Mouse (Mus musculus) left cerebral cortex, postnatal 25 days (tissue): ENCODE measurements around the gene Asb10. TPM values are rescaled to one million over a fixed set of nuclear protein-coding genes. Genes with fewer than 3 reads are reported as not detected.

Source experiments
- DNase-seq, 2 experiments: peaks; one replicate each; pipeline ENCODE4 v3.0.0; 2022; ENCODE audit warnings: low spot score in 2 of 2, mixed read lengths in 1 of 2
- intact Hi-C: fragments of 180-260 bp; cut with DNase I; formaldehyde crosslinking; loops from one replicate; pipeline ENCODE4 v1.15.1; 2025
- total RNA-seq, 2 experiments: library from RNA; stranded (reverse); gene quantifications; 2 replicates each; pipeline ENCODE4 v1.2.3; 2021

The Asb10 gene
- total RNA-seq, 2 experiments from 2014 or later = not detected

- intact Hi-C loops = no loop called here
- peak in 1 of 2 experiments; percentile 51 for DNase-seq
Measured at GRCm38 (mm10) chr5:24499113-24499512, 41.7 kb downstream of the Asb10 start.

- intact Hi-C loops = no loop called here
Measured at GRCm38 (mm10) chr5:24497526-24497925, 43.3 kb downstream of the Asb10 start.

GRCm38 (mm10) chr5:24496756-24497155 is 44.0 kb downstream of the Asb10 start:
- intact Hi-C loops = no loop called here
- DNase-seq = no peak

More at GRCm38 (mm10) chr5:24497526-24497925, 43.3 kb downstream of the Asb10 start:
- DNase-seq = no peak

- intact Hi-C loops = no loop called here
- no peak for DNase-seq
Measured at GRCm38 (mm10) chr5:24495019-24495418, 45.8 kb downstream of the Asb10 start.

- intact Hi-C loops = no loop called here
- no peak for DNase-seq
Measured at GRCm38 (mm10) chr5:24492546-24493285, 48.1 kb downstream of the Asb10 start.

- DNase-seq = no peak
- intact Hi-C loops = no loop called here
Measured at GRCm38 (mm10) chr5:24490413-24490920, 50.3 kb downstream of the Asb10 start.

- no peak for DNase-seq
- intact Hi-C loops = loop anchor here (2.0 kb wide), 1 partner anchor 110 kb away; no protein-coding TSS in a partner anchor
Measured at GRCm38 (mm10) chr5:24486738-24487137, 54.0 kb downstream of the Asb10 start.

- intact Hi-C loops = loop anchor here (2.0 kb wide), 1 partner anchor 111 kb away; no protein-coding TSS in a partner anchor
- peak; percentile 85 to 91 for DNase-seq
Measured at GRCm38 (mm10) chr5:24486097-24486496, 54.7 kb downstream of the Asb10 start.

- peak in 1 of 2 experiments; percentile 43 for DNase-seq
- intact Hi-C loops = no loop called here
Measured at GRCm38 (mm10) chr5:24484963-24485362, 55.8 kb downstream of the Asb10 start.

GRCm38 (mm10) chr5:24483326-24483725 is 57.5 kb downstream of the Asb10 start:
- peak; percentile 66 to 84 for DNase-seq
- intact Hi-C loops = no loop called here

Other genes with a start within 250 kb of the Asb10 start
- gene Kcnh2, start 189.4 kb downstream of the Asb10 start, total RNA-seq = 10 to 100 TPM; 22.5 to 30.1 TPM
- gene Nos3, start 176.2 kb downstream of the Asb10 start, total RNA-seq = 1 to 10 TPM; 8.0 to 9.5 TPM
- 1 to 10 TPM; 2.3 to 3.0 TPM for gene Atg9b, start 148.8 kb downstream of the Asb10 start, total RNA-seq
- gene Abcb8, start 147.3 kb downstream of the Asb10 start, total RNA-seq = 10 to 100 TPM; 41.3 to 54.2 TPM
- under 1 TPM in 1 of 2 experiments, not detected in 1; 0.73 TPM for gene Asic3, start 127.6 kb downstream of the Asb10 start, total RNA-seq
- 100 to 1,000 TPM; 132 TPM for gene Cdk5, start 117.4 kb downstream of the Asb10 start, total RNA-seq
- gene Slc4a2, start 117.1 kb downstream of the Asb10 start, total RNA-seq = 10 to 100 TPM; 28.5 to 33.2 TPM
- 100 to 1,000 TPM; 130 to 137 TPM for gene Fastk, start 95.7 kb downstream of the Asb10 start, total RNA-seq
- 10 to 100 TPM; 25.9 to 27.3 TPM for gene Tmub1, start 93.1 kb downstream of the Asb10 start, total RNA-seq
- 100 to 1,000 TPM; 505 to 511 TPM for gene Agap3, start 88.8 kb downstream of the Asb10 start, total RNA-seq
- under 1 TPM; 0.32 to 0.76 TPM for gene Gbx1, start 13.8 kb downstream of the Asb10 start, total RNA-seq
- gene 4931409K22Rik, start 15.8 kb upstream of the Asb10 start, total RNA-seq = not detected
- gene Abcf2, start 36.5 kb upstream of the Asb10 start, total RNA-seq = 10 to 100 TPM; 80.6 to 81.4 TPM
- 10 to 100 TPM; 68.8 to 77.3 TPM for gene Chpf2, start 45.8 kb upstream of the Asb10 start, total RNA-seq
- 100 to 1,000 TPM in 1 of 2 experiments, 10 to 100 TPM in 1; 93.4 to 105 TPM for gene Smarcd3, start 83.4 kb upstream of the Asb10 start, total RNA-seq
- 10 to 100 TPM; 70.2 to 76.1 TPM for gene Nub1, start 144.6 kb upstream of the Asb10 start, total RNA-seq
- gene Wdr86, start 189.7 kb upstream of the Asb10 start, total RNA-seq = 1 to 10 TPM in 1 of 2 experiments, under 1 TPM in 1; 0.94 to 1.2 TPM
- not detected for gene Crygn, start 217.0 kb upstream of the Asb10 start, total RNA-seq